Mouse (Mus musculus): ENCODE data around the gene Pbx4.

DNA sequence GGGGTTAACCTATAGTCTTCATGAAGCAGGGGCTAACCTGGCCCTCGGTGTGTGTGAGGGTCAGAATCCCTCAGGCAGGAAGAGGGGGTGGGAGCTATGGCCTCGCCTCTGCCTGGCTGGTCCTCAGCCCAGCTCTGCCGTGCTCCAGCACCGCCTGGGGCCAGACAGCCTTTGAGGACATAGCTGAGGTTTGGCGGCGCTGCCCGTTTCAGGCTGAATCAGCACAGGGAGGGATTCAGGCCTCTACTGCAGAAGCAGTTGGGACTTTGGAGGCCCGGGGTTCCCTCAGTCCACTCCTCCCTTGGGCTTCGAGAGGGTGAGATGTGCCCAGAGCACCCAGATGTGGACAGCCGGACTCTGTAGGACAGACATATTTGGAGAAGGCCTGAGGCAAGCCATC is 43.8 kb downstream of the Pbx4 start:
- no peak for TF ChIP-seq EP300 (IDR thresholded peaks at IDR 0.05; ENCODE audit: insufficient read depth, low read depth, low read length)
- TF ChIP-seq CTCF (IDR thresholded peaks at IDR 0.05; ENCODE audit: low read depth, low read length), result no peak

Data from ES-Bruce4 (cell line).